Mouse (Mus musculus) brain, embryonic 14.5 days (tissue): ENCODE measurements around the gene Cfap61.

Experiments used
- CTCF ChIP-seq: fragments of 200-500 bp; IDR thresholded peaks from 2 replicates; pipeline ENCODE4 v1.5.1; 2012; ENCODE audit warnings: inconsistent platforms, mild to moderate bottlenecking, moderate library complexity, borderline replicate concordance; ENCODE audit not compliant: insufficient read depth, insufficient read length; ENCODE audit errors: extremely low read depth
- POLR2A ChIP-seq: fragments of 200-500 bp; IDR thresholded peaks from 2 replicates; pipeline ENCODE4 v1.6.1; 2012; ENCODE audit warnings: mild to moderate bottlenecking, inconsistent platforms, borderline replicate concordance; ENCODE audit not compliant: poor library complexity, insufficient read depth, insufficient read length, severe bottlenecking; ENCODE audit errors: extremely low read depth

DNA sequence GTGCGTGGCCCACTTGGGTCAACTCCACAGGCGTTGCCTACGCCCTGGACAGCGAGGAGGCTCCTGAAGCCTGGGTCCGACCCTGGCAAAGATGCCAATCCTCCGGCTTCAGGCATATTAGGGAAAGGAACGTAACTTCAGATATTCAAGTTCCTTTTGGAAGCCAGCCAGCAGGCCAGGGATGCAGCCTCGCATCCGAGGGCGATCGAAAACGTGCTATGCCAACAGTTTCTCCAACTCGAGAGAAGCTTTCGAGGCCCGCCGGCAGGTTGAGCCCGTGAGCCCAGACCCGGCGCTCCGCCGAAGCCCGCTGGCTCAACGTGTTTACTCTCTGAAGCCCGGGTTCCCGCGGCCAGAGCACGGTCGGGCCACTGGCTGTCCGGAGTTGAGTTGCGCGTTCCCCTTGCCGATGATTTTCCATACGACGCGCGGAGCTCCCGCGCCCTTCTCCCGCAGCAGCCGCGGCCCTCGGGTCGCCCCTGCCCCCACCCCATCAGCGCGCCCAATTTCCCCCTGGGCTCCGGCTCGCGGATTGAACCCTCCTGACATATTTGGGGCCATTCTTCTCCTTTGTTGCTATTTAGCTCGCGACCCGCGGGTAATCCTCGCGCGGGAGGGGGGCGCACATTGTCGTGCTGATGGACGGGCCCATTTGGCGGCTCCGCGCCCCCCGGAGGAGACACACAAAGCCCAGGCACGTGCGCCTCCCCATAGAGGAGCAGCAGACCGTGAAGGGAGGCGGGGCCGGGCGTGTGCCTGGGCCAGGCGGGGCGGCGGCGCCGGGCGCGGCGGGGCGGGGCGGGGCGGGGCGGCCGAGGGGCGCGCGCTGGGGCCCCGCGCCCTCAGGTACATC, 286.7 kb downstream of the Cfap61 start, which contains the start of gene Insm1:
- no peak for TF ChIP-seq POLR2A
- peak; percentile 27; the same call in 1 of the 2 replicates for TF ChIP-seq CTCF
